Mouse (Mus musculus): ENCODE data around the gene Dvl2. TPM values are rescaled to one million over a fixed set of nuclear protein-coding genes. Genes with fewer than 3 reads are reported as not detected.
A peak's percentile ranks its signal among the peaks of the same experiment; 100 is the strongest.

The Dvl2 gene
- total and polyA plus RNA-seq, 2 experiments from 2014 or later = 20.0 to 33.3 TPM

DNA sequence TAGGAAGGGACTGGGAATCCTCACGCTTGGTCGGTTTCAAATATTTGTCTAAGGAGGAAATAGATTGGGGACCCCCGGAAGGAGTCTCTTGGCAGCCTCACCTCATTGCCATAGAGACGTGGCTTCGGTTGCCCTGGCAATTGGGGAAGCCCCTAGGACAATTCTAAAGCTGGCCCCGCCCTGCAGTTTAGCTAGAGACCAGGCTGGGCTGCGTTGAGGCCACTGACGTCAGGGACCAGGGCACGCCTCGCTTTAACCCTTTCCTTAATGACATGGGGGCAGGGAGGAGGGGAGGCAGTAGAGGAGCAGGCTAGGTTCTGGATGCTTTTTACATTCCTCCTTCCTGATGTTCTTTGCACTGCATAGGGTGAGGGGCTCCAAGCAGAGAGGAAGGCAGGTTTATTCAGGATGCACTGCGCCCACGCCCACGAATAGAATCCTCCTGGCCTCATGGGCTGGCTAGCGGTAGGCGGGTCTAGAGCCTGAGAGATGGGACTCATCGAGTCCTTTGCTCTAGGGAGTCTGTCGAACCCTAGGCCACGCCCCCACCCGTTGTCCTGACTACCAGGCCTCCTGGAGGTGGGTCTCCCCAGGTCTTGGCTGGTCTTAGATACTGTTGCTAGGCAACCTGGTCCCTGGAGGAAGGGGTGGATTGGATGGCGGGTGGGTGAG is 28.9 kb downstream of the Dvl2 start:
- H3K27me3 ChIP-seq (ENCODE audit: insufficient read depth, low read length) = no peaks in the 10 kb centered on the region
- ATAC-seq (ENCODE audit: low FRiP score) (peak; percentile 93), DNase-seq (ENCODE audit: low spot score) (peak; percentile 99)
- peaks cover 28% of the 10 kb centered on the region for H3K36me3 ChIP-seq (ENCODE audit: insufficient read depth, low read length)
- peaks cover 39% of the 10 kb centered on the region for H3K4me1 ChIP-seq (ENCODE audit: insufficient read depth, low read length)
- H3K4me2 ChIP-seq (ENCODE audit: low read depth, low read length, poor library complexity, severe bottlenecking) = peak overlapping the region; percentile 58
- no peaks in the 10 kb centered on the region for H3K9me3 ChIP-seq (ENCODE audit: low read length)
- H3K27ac ChIP-seq (ENCODE audit: low read depth, low read length) = peak overlapping the region; percentile 90
- no peak; the same call in none of the 2 replicates for TF ChIP-seq CTCF (IDR thresholded peaks at IDR 0.05)
- H3K4me3 ChIP-seq (ENCODE audit: low read depth, low read length) = peak overlapping the region; percentile 30
- H3K9ac ChIP-seq (replicated peaks; ENCODE audit: low read length, poor library complexity, severe bottlenecking) = peak overlapping the region; percentile 54
- WGBS = 1% methylated on average over 20 of the region's 20 CpGs

DNA sequence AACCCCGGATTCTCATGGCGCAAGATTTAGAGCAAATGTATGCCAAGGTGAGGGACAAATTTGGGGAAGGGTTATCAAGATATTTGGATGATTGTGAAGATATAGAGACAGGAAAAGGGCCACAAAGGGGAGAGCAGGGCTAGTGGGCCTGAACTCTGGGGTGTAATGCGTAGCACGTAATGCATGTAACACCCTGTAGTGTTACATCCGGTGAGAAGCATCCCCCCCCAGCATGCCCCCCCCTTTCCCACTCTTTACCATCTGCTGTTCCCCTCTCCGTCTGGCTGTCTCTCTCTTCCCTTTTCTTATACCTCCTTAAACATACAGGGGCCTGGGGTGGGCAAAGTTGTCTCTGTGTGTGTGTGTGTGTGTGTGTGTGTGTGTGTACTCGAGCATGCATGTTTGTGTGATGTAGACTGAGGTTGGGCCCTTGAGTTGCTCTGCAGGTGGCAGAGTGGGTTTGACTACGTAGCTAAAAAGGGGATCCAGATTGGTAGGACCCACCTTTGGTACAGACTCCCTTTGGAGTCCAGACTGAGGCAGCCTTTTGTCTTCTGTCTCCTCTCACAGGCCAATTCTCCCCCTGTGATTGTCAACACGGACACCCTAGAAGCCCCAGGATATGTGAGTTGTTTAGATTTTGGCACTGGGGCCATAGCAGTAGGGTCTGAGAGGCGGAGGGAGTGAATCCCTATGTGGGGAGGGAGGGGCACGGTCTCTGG is 29.6 kb downstream of the Dvl2 start:
- peak; percentile 17 for DNase-seq (ENCODE audit: low spot score)
- 20% methylated on average over 11 of the region's 11 CpGs for WGBS
- peak overlapping the region; percentile 58 for H3K4me2 ChIP-seq (ENCODE audit: low read depth, low read length, poor library complexity, severe bottlenecking)
- H3K4me3 ChIP-seq (ENCODE audit: low read depth, low read length) = peak overlapping the region; percentile 30
- peaks cover 33% of the 10 kb centered on the region for H3K36me3 ChIP-seq (ENCODE audit: insufficient read depth, low read length)
- peak overlapping the region; percentile 90 for H3K27ac ChIP-seq (ENCODE audit: low read depth, low read length)
- H3K9me3 ChIP-seq (ENCODE audit: low read length) = no peaks in the 10 kb centered on the region
- peak overlapping the region; percentile 50 for H3K9ac ChIP-seq (replicated peaks; ENCODE audit: low read length, poor library complexity, severe bottlenecking)
- no peak for TF ChIP-seq CTCF (IDR thresholded peaks at IDR 0.05)
- ATAC-seq (ENCODE audit: low FRiP score) = peak; percentile 55; the same call in 1 of the 2 replicates
- peaks cover 37% of the 10 kb centered on the region for H3K4me1 ChIP-seq (ENCODE audit: insufficient read depth, low read length)
- no peaks in the 10 kb centered on the region for H3K27me3 ChIP-seq (ENCODE audit: insufficient read depth, low read length)

DNA sequence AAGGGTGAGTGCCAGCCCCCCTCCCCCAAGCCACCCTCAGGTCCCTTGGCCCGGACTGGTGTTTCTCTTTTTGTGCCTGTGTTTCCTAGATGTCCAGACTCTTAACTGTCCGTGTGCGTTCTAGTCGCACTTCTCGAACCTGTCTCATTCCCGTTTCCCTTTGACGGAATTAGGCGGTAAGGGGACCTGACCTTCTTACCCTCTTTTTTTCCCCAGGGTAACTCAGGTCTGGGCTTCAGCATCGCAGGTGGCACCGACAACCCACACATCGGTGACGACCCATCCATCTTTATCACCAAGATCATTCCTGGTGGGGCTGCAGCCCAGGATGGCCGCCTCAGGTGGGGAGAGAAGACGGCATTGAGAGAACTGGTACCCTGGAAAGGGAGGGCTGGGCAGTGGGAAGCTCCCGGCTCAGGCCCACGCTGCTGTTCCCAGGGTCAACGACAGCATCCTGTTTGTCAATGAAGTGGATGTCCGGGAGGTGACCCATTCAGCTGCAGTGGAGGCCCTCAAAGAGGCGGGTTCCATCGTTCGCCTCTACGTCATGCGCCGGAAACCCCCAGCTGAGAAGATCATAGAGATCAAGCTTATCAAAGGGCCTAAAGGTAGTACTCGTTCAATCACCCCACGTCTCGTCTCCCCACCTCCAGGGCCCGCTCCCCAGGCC is 30.4 kb downstream of the Dvl2 start:
- Histone ChIP-seq H3K36me3 (ENCODE audit: insufficient read depth, low read length) (peaks cover 36% of the 10 kb centered on the region), H3K4me2 (ENCODE audit: low read depth, low read length, poor library complexity, severe bottlenecking) (peak overlapping the region; percentile 58), H3K9ac (replicated peaks; ENCODE audit: low read length, poor library complexity, severe bottlenecking) (no peak overlapping the region), H3K27me3 (ENCODE audit: insufficient read depth, low read length) (no peaks in the 10 kb centered on the region), H3K9me3 (ENCODE audit: low read length) (no peaks in the 10 kb centered on the region), H3K4me1 (ENCODE audit: insufficient read depth, low read length) (peaks cover 37% of the 10 kb centered on the region), H3K4me3 (ENCODE audit: low read depth, low read length) (peak overlapping the region; percentile 30; the same call in 1 of the 2 replicates), H3K27ac (ENCODE audit: low read depth, low read length) (peak overlapping the region; percentile 90; the same call in 1 of the 2 replicates)
- no peak for DNase-seq (ENCODE audit: low spot score)
- ATAC-seq (ENCODE audit: low FRiP score) = no peak
- WGBS = 91% methylated on average over 28 of the region's 28 CpGs
- no peak for TF ChIP-seq CTCF (IDR thresholded peaks at IDR 0.05)

DNA sequence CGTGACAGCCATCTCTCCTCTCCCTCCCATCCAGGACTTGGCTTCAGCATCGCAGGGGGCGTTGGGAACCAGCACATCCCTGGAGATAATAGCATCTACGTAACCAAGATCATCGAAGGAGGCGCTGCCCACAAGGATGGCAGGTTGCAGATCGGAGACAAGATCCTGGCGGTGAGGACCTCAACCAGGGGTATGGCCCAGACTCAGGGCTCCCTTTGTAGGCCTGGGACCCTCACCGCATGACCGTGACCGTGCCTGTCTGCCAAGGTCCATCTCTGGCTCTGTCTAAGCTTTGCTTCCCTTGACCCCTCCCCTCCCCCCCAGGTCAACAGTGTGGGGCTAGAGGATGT is 30.9 kb downstream of the Dvl2 start:
- H3K9ac ChIP-seq (replicated peaks; ENCODE audit: low read length, poor library complexity, severe bottlenecking) = no peak overlapping the region
- 94% methylated on average over 11 of the region's 11 CpGs for WGBS
- H3K27me3 ChIP-seq (ENCODE audit: insufficient read depth, low read length) = no peaks in the 10 kb centered on the region
- ATAC-seq (ENCODE audit: low FRiP score) = no peak
- H3K4me1 ChIP-seq (ENCODE audit: insufficient read depth, low read length) = peaks cover 34% of the 10 kb centered on the region
- H3K27ac ChIP-seq (ENCODE audit: low read depth, low read length) = no peak overlapping the region
- no peaks in the 10 kb centered on the region for H3K9me3 ChIP-seq (ENCODE audit: low read length)
- no peak overlapping the region for H3K4me2 ChIP-seq (ENCODE audit: low read depth, low read length, poor library complexity, severe bottlenecking)
- H3K4me3 ChIP-seq (ENCODE audit: low read depth, low read length) = no peak overlapping the region
- H3K36me3 ChIP-seq (ENCODE audit: insufficient read depth, low read length) = peaks cover 36% of the 10 kb centered on the region
- no peak for TF ChIP-seq CTCF (IDR thresholded peaks at IDR 0.05)
- no peak for DNase-seq (ENCODE audit: low spot score)

DNA sequence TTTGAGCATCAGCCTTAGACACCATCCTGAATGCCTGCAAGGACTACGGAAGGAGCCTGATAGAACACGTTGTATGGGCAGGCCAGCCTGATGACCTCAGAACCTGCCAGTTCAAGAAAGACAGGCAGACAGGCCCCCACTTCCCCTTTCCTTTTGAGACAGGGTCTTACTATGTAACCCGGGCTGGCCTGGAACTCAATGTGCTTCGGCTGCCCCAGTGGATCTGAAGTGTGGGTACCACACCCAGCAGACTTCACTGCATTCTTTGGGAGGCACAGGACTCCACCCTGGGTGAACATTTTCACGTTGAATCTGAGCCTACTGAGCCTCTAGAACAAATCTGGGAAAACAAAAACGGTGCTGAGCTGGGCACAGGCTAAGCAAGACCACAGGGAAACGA is 37.8 kb downstream of the Dvl2 start:
- no peak for DNase-seq (ENCODE audit: low spot score)
- H3K36me3 ChIP-seq (ENCODE audit: insufficient read depth, low read length) = peaks cover 66% of the 10 kb centered on the region
- WGBS = 84% methylated on average over 7 of the region's 7 CpGs

DNA sequence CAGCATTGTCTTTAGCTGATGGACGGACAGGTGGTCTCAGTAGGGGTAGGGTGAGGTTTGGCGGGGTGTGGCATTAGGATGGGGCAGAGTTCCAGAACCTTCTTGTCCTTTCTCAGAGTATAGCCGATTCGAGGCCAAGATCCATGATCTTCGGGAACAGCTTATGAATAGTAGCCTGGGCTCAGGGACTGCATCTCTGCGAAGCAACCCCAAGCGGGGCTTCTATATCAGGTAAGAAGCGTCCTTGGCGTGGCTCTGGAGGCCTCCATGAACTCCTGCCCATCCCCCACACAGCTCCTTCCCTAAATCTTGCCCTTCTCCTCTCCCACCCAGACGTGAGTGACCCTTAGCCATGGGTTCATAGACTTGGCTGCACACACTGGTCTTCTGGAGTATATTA is 39.2 kb downstream of the Dvl2 start:
- no peak overlapping the region for H3K27ac ChIP-seq (ENCODE audit: low read depth, low read length)
- no peak overlapping the region for H3K9ac ChIP-seq (replicated peaks; ENCODE audit: low read length, poor library complexity, severe bottlenecking)
- TF ChIP-seq CTCF (IDR thresholded peaks at IDR 0.05) = no peak
- H3K36me3 ChIP-seq (ENCODE audit: insufficient read depth, low read length) = peaks cover 71% of the 10 kb centered on the region
- no peak for ATAC-seq (ENCODE audit: low FRiP score)
- H3K27me3 ChIP-seq (ENCODE audit: insufficient read depth, low read length) = no peaks in the 10 kb centered on the region
- no peak for DNase-seq (ENCODE audit: low spot score)
- no peaks in the 10 kb centered on the region for H3K9me3 ChIP-seq (ENCODE audit: low read length)
- no peak overlapping the region for H3K4me2 ChIP-seq (ENCODE audit: low read depth, low read length, poor library complexity, severe bottlenecking)
- H3K4me1 ChIP-seq (ENCODE audit: insufficient read depth, low read length) = no peaks in the 10 kb centered on the region
- no peak overlapping the region for H3K4me3 ChIP-seq (ENCODE audit: low read depth, low read length)
- WGBS = 93% methylated on average over 10 of the region's 10 CpGs

More for the DNA sequence above, 37.8 kb downstream of the Dvl2 start:
- no peak for ATAC-seq (ENCODE audit: low FRiP score)
- Histone ChIP-seq H3K27me3 (ENCODE audit: insufficient read depth, low read length) (no peaks in the 10 kb centered on the region), H3K4me1 (ENCODE audit: insufficient read depth, low read length) (no peaks in the 10 kb centered on the region), H3K4me3 (ENCODE audit: low read depth, low read length) (no peak overlapping the region), H3K4me2 (ENCODE audit: low read depth, low read length, poor library complexity, severe bottlenecking) (no peak overlapping the region), H3K27ac (ENCODE audit: low read depth, low read length) (no peak overlapping the region), H3K9me3 (ENCODE audit: low read length) (no peaks in the 10 kb centered on the region), H3K9ac (replicated peaks; ENCODE audit: low read length, poor library complexity, severe bottlenecking) (no peak overlapping the region)
- no peak for TF ChIP-seq CTCF (IDR thresholded peaks at IDR 0.05)

All from midbrain, postnatal 0 days (tissue).